Mouse (Mus musculus) left cerebral cortex, adult 2 months (tissue): ENCODE measurements around the gene Dusp16. TPM values are rescaled to one million over a fixed set of nuclear protein-coding genes. Genes with fewer than 3 reads are reported as not detected.

Experiments
- DNase-seq, 2 experiments: peaks; one replicate each; pipeline ENCODE4 v3.0.0; 2021 to 2022; ENCODE audit warnings: low spot score in 2 of 2, mixed read lengths in 1 of 2; ENCODE audit errors: extremely low spot score in 1 of 2
- H3K27ac ChIP-seq: fragments of 200-600 bp; 2 replicates; pipeline ENCODE4 v1.8.1; 2022
- H3K4me3 ChIP-seq: fragments of 200-600 bp; 2 replicates; pipeline ENCODE4 v1.8.1; 2022
- CTCF ChIP-seq: fragments of 200-600 bp; IDR thresholded peaks from 2 replicates; pipeline ENCODE4 v1.8.1; 2022; ENCODE audit warnings: antibody characterized with exemption, mild to moderate bottlenecking, moderate library complexity
- intact Hi-C: fragments of 180-260 bp; cut with DNase I; formaldehyde crosslinking; loops from one replicate; pipeline ENCODE4 v1.15.1; 2025
- total RNA-seq, 2 experiments: library from RNA; stranded (reverse); gene quantifications; 2 replicates each; pipeline ENCODE4 v1.2.3; 2021

Gene Dusp16
- total RNA-seq, 2 experiments from 2014 or later: 9.9 to 11.2 TPM

DNA sequence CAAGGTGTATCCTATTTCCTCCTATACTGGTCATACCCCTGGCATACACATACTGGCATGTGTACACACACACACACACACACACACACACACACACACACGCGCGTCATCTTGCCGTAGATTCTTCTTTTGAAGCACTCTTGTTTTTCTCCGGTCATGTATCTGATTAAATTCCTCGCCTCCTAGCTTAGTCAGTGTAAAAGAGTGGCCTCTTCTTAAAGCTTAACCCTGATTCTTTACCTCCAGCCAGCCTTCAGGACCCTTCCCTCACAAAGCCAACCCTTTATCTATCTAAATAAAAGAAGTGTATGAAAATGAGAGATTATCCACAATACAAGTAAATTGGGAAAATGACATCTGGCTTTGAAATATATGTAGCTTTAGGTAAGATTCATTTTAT is 3.3 kb downstream of the Dusp16 start:
- H3K4me3 ChIP-seq: no peak overlapping the region
- no peak for DNase-seq
- intact Hi-C loops: no loop called here
- no peak for TF ChIP-seq CTCF
- H3K27ac ChIP-seq: no peak overlapping the region

DNA sequence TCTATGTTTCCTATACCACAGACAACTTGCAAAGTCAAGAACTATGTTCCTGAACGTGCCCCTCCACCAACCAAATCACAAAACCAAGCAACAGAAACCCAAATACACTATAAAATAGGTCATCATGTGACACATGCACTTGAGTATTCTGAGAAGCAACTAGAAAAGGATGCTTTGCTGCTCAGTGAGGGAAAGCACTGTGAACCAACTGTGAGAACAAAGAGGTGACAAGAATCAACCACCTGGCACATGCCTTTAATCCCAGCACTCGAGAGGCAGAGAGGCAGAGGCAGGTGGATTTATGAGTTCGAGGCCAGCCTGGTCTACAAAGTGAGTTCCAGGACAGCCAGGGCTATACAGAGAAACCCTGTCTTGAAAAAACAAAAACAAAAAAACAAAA is 6.0 kb downstream of the Dusp16 start:
- intact Hi-C loops: no loop called here
- no peak overlapping the region for H3K4me3 ChIP-seq

DNA sequence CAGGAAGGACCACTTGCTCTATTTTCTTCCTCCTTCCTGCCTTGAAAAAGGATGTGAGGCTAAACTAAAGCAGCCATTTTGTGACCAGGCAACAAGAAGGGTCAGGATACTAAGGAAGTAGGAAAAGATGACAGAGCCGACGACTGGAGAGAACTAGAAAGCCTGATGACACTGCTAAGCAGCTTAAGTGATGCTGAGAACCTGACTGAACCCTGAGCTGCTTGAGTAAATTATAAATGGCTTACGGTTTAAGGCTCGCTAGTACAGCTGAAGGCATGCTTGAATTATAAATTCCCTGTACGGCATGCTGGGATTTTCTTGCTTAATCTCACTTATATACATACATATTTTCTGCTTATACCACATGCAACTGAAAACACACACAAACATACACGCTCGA is 9.5 kb downstream of the Dusp16 start:
- no peak for DNase-seq
- intact Hi-C loops: no loop called here
- no peak overlapping the region for H3K4me3 ChIP-seq
- no peak for TF ChIP-seq CTCF
- no peak overlapping the region for H3K27ac ChIP-seq

More for the DNA sequence above, 6.0 kb downstream of the Dusp16 start:
- no peak for DNase-seq
- H3K27ac ChIP-seq: no peak overlapping the region
- TF ChIP-seq CTCF: no peak

DNA sequence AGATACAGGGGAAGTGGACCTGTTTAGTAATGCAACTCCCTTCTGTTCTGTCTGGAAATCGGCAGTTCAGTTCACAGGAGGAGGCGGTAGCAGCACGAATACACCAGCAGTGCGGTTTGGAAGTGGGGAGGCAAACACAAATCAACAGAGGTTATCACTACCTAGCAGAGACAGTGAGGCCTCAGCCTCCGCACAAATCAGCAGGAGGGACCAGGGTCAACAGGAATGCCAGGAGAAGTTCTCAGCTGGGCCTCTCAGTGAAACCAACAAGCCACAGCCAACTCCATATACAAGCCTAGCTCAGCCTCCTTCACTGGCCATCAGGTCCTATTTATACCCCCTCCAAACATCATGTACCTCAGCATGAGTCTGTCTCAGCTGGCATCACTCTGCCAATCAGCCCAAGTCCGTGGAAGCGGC is 10.9 kb downstream of the Dusp16 start:
- no peak for DNase-seq
- intact Hi-C loops: no loop called here
- no peak for TF ChIP-seq CTCF
- Histone ChIP-seq H3K4me3 (no peak overlapping the region), H3K27ac (no peak overlapping the region)

DNA sequence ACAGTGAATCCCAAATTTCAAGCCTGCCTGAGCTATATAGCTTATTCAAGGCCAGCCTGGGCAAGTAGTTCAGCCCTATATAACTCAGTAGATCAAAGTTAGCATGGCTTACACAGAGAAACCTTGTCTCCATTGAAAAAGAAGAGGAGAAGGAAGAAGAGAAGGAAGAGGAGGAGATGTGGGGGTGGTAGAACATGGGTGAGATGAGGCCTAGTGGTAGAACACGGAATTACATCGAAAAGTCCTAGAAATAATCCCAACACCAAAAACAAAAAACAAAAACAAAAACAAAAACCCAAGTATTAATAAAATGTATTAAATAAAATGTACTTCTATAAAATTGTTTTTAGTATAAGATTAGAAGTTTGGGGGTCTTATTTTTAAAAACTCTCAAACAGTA is 12.4 kb downstream of the Dusp16 start:
- Histone ChIP-seq H3K27ac (no peak overlapping the region), H3K4me3 (no peak overlapping the region)
- intact Hi-C loops: no loop called here
- peak; percentile 27 for TF ChIP-seq CTCF
- no peak for DNase-seq

DNA sequence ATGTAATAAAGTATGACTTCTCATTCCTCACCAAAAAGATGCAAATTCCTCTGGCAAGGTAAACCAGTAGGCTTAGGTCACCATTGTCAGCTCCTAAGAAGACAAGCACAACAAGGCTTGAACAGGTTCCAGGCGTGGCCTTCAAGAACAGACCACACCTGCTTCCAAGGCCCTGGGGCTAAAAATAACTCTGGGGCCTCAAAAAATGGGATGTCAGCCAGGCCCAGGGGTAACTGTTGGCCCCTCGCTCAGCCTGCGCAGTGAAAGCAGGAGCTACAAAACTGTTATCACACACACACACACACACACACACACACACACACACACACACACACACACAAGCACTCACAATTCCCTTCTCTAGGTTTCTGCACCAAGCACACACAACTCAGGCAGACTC is 18.5 kb downstream of the Dusp16 start:
- DNase-seq: no peak
- intact Hi-C loops: no loop called here
- Histone ChIP-seq H3K27ac (no peak overlapping the region), H3K4me3 (no peak overlapping the region)
- no peak for TF ChIP-seq CTCF

DNA sequence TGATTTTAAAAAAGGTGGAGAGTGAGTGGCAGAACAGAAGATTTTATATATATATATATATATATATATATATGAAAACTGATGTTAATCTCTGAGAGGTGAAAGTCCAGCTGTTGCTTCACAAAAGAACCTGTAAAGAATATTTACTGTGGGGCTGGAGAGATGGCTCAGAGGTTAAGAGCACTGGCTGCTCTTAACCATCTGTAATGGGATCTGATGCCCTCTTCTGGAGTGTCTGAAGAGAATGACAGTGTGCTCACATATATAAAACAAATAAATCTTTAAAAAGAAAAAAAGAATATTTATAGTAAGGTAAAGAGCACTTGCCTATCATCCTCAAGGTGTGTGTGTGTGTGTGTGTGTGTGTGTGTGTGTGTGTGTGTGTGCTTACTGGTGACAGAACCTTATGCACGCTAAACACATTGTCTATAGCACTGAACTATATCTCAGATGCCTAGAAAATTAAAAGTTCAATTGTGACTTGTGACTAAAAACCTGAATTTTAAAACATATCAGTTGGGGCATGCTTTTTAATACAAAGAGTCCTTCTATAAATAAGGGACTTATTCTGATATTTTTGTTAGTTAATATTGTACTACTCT is 19.0 kb downstream of the Dusp16 start:
- no peak overlapping the region for H3K27ac ChIP-seq
- intact Hi-C loops: no loop called here
- no peak overlapping the region for H3K4me3 ChIP-seq
- DNase-seq: no peak
- no peak; the same call in 1 of the 2 replicates for TF ChIP-seq CTCF

DNA sequence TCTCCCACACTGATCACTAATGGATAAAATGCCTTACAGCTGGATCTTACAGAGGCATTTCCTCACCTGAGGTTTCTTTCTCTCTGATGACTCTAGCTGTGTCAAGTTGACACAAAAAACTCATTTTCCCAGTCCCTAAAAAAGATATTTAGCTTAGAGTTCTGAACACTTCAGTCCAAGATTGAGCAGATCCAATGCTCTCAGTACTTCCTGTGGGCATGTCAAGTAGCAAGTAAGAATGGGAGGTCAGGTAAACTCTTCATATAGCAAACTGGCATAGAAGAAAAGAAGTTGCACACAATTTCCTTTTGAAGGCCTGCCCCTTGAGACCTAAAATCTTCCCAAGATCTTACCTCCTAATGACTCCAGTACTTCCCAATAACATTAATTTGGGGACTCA is 22.1 kb downstream of the Dusp16 start:
- H3K4me3 ChIP-seq: no peak overlapping the region
- intact Hi-C loops: no loop called here
- no peak for DNase-seq
- no peak for TF ChIP-seq CTCF
- no peak overlapping the region for H3K27ac ChIP-seq

DNA sequence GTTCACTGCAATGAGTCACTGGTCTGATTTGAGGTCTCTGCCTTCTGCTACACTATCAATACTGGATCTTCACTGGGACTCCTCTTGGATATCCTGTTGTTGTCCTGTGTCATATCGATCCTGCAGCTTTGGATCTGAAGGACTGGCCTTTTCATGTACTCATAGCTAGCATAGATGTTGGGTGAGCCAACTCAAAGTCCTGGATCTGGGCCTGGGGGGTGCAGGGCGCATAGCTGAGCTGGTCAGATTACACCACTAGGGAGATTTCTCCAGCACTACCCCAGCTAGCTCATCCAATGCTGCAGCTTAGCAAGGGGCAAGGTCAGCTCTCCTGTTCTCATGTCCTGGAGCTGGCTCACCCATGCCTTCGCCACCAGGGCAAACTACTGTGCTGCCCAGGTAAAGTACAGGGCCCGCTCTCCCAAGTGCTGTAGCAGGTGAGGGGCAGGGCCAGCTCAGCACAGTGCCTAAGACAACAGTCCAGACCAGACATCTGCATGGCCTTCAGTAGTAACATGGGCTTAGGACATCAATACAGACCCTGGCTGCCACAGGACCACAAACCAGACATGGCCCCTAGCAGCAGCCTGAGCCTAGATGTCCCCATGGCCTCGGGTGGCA is 27.9 kb downstream of the Dusp16 start:
- no peak overlapping the region for H3K27ac ChIP-seq
- no peak overlapping the region for H3K4me3 ChIP-seq
- no peak for DNase-seq
- no peak for TF ChIP-seq CTCF
- intact Hi-C loops: no loop called here

DNA sequence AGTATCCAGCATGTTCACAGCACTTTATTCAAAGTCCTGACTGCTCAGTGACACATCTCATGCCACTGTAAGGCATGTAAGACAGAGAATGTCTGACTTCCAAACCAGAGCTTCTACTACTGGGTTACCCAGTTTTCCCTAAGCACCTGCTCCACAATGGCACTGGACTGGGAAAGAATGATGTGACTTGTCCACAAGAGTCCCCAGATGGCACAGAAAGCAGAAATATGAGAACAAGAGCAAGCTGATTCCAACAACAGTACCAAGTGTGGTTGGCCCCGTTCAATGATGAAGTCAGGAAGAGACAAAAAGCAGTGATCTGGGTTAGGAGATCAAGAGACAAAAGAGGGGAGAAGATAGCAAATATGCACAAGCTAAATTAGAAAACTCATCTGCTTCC is 29.0 kb downstream of the Dusp16 start:
- no peak overlapping the region for H3K27ac ChIP-seq
- no peak for DNase-seq
- TF ChIP-seq CTCF: no peak
- no peak overlapping the region for H3K4me3 ChIP-seq
- intact Hi-C loops: no loop called here

DNA sequence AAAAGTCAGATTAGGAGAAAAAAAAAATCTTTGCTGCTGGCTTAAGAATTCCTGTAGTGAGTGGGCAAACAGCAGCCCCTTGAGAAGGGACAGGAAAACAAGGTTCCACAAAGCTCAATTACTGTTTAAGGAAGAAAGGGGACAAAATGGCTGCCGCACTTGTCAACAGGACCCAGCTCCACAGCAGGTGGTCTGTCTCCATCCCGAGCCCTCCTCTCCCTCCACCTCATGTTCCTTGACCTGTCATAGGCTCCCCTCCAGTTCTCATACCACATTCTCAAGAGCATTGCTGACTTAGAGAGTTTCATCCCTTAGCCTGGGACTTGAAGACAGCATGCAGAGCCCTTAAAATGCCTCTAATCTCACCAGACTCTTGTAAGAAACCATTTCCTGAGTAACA is 30.6 kb downstream of the Dusp16 start:
- no peak for TF ChIP-seq CTCF
- Histone ChIP-seq H3K27ac (no peak overlapping the region), H3K4me3 (no peak overlapping the region)
- no peak for DNase-seq
- intact Hi-C loops: no loop called here

DNA sequence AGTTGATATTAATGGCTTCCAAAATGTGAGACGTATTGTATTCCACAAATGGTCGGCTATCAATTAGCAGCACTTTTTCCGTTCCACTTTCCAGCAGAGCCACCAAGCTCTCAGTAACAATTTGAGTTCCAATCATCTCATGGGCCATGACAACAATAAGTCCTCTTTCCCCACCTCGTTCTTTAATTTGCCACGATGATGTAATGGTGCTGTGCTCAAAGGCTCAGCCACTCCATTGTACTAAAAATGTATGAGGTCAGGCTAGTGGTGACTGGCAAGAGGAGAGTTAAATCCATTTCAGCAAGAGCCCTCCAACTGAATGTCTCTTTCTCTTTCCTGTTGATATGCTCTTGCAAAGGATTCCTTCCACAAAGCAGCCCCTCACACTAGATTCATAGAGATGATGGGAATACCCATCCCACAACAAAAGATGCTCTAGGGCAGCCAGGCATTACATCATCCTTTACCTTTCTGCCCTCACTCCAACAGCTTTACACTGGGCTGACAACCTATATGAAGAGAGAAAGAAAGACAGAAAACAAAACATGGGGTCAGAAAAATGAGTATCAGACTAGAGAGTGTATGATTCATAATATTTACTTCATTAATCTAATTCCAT is 31.4 kb downstream of the Dusp16 start:
- Histone ChIP-seq H3K4me3 (no peak overlapping the region), H3K27ac (no peak overlapping the region; the same call in 1 of the 2 replicates)
- no peak for TF ChIP-seq CTCF
- intact Hi-C loops: no loop called here
- no peak for DNase-seq

DNA sequence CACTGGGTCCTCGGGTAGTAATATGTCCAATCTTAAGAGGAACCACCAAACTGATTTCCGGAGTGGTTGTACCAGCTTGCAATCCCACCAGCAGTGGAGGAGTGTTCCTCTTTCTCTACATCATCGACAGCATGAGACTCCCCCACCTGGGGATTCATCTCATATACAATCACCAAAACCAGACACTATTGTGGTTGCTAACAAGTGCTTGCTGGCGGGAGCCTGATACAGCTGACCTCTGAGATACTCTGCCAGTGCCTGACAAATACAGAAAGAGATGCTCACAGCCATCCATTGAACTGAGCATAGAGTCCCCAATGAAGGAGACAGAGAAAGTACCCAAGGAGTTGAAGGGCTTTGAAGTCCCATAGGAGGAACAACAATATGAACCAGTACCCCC is 36.4 kb downstream of the Dusp16 start:
- Histone ChIP-seq H3K27ac (no peak overlapping the region), H3K4me3 (no peak overlapping the region)
- DNase-seq: no peak
- no peak for TF ChIP-seq CTCF
- intact Hi-C loops: no loop called here
